ENCODE assay signal across 24 mouse cellular contexts in genomic region chr1:69430683-69431407, GRCm38 (mm10).
DNase-seq lines count a peak whose midpoint lies in the region; ATAC-seq lines count a peak whose summit lies in the region.
"Had no signal": no experiment of that assay in that cellular context is flagged by ENCODE, and none has a peak within 500 bp of the region (broad histone marks: within the 10 kb centered on the region; RNA-seq: fewer than 3 reads in every experiment).

No protein-coding gene starts in this region.

- no peaks in the 10 kb centered on the region for H3K9me3 ChIP-seq in midbrain, embryonic 10.5 days (replicated peaks)
- H3K9me3 ChIP-seq in midbrain, embryonic 13.5 days: no peaks in the 10 kb centered on the region
- no peaks in the 10 kb centered on the region for H3K9me3 ChIP-seq in stomach, embryonic 14.5 days (ENCODE audit: control insufficient read depth, low read depth, low read length)
- H3K9me3 ChIP-seq: embryonic facial prominence, embryonic 15.5 days; forebrain, embryonic 10.5 days; heart, embryonic 10.5 days; hindbrain, embryonic 12.5 days had no signal

- H3K4me2 ChIP-seq in midbrain, embryonic 13.5 days (replicated peaks): no peak overlapping the region
- no peak overlapping the region for H3K4me2 ChIP-seq in stomach, embryonic 14.5 days (replicated peaks; ENCODE audit: low read depth, low read length)
- H3K4me2 ChIP-seq: embryonic facial prominence, embryonic 15.5 days; hindbrain, embryonic 12.5 days had no signal

- peaks cover 4% of the 10 kb centered on the region; the same call in 1 of the 2 replicates for H3K27me3 ChIP-seq in midbrain, embryonic 10.5 days (ENCODE audit: low read depth, poor library complexity, severe bottlenecking)
- no peaks in the 10 kb centered on the region for H3K27me3 ChIP-seq in midbrain, embryonic 13.5 days
- no peaks in the 10 kb centered on the region for H3K27me3 ChIP-seq in stomach, embryonic 14.5 days (ENCODE audit: control insufficient read depth, insufficient read depth, low read length)
- H3K27me3 ChIP-seq: CH12.LX; embryonic facial prominence, embryonic 15.5 days; hindbrain, embryonic 12.5 days; Patski had no signal

- H3K9ac ChIP-seq in midbrain, embryonic 13.5 days (replicated peaks): no peak overlapping the region
- no peak overlapping the region for H3K9ac ChIP-seq in stomach, embryonic 14.5 days (replicated peaks; ENCODE audit: low read depth, low read length)
- H3K9ac ChIP-seq: embryonic facial prominence, embryonic 15.5 days; hindbrain, embryonic 12.5 days had no signal

- H3K4me3 ChIP-seq in midbrain, embryonic 10.5 days: no peak overlapping the region
- H3K4me3 ChIP-seq in midbrain, embryonic 13.5 days (replicated peaks): no peak overlapping the region
- H3K4me3 ChIP-seq in stomach, embryonic 14.5 days (ENCODE audit: low read depth, low read length): no peak overlapping the region
- H3K4me3 ChIP-seq: embryonic facial prominence, embryonic 15.5 days; erythroblast, embryonic 14.5 days; forebrain, embryonic 10.5 days; gastrocnemius, adult 2 months; heart, embryonic 10.5 days; hindbrain, embryonic 12.5 days had no signal

- H3K27ac ChIP-seq in midbrain, embryonic 10.5 days (replicated peaks): peak overlapping the region; percentile 53; the same call in 1 of the 2 replicates
- no peak overlapping the region for H3K27ac ChIP-seq in midbrain, embryonic 13.5 days
- 0 out of 2 replicates have a peak overlapping the region, but pooled peaks have one; percentile 6 for H3K27ac ChIP-seq in stomach, embryonic 14.5 days (ENCODE audit: low read length)
- H3K27ac ChIP-seq: embryonic facial prominence, embryonic 15.5 days; forebrain, embryonic 10.5 days; gastrocnemius, adult 2 months; heart, embryonic 10.5 days; hindbrain, embryonic 12.5 days had no signal

- no peak for DNase-seq in midbrain, embryonic 10.5 days (ENCODE audit: low spot score)
- peak; percentile 24 for DNase-seq in urinary bladder, postnatal 14 days (ENCODE audit: low spot score)
- DNase-seq in urinary bladder, postnatal 10 days (ENCODE audit: low spot score): no peak
- no peak for DNase-seq in gastrocnemius, postnatal 25 days
- DNase-seq in liver: no peak
- DNase-seq: adrenal gland, postnatal 14 days; cerebellum, adult 11-12 months; cerebellum, adult 9-10 months; cerebellum, postnatal 36 days; gastrocnemius, adult 2 months; heart, adult 18-20 months; heart, postnatal 10 days; heart, postnatal 4 days had no signal

- 48% methylated on average over 8 of the region's 8 CpGs for WGBS in midbrain, embryonic 10.5 days
- 31% methylated on average over 8 of the region's 8 CpGs for WGBS in midbrain, embryonic 13.5 days
- WGBS in stomach, embryonic 14.5 days: 45% methylated on average over 8 of the region's 8 CpGs

- no peak for ATAC-seq in midbrain, embryonic 13.5 days
- no peak for ATAC-seq in stomach, embryonic 14.5 days (ENCODE audit: insufficient number of reproducible peaks, insufficient read depth, low FRiP score, low read depth)
- ATAC-seq: activated CD4-positive, CD25-positive, alpha-beta regulatory T cell, adult 4 months; forebrain, embryonic 14.5 days; Patski had no signal

- H3K36me3 ChIP-seq in midbrain, embryonic 10.5 days: no peaks in the 10 kb centered on the region
- H3K36me3 ChIP-seq in midbrain, embryonic 13.5 days: no peaks in the 10 kb centered on the region
- H3K36me3 ChIP-seq in stomach, embryonic 14.5 days (ENCODE audit: control insufficient read depth, insufficient read depth, low read length): no peaks in the 10 kb centered on the region
- H3K36me3 ChIP-seq: embryonic facial prominence, embryonic 15.5 days; forebrain, embryonic 10.5 days; heart, embryonic 10.5 days; hindbrain, embryonic 12.5 days had no signal

- H3K4me1 ChIP-seq in midbrain, embryonic 10.5 days: peaks cover 34% of the 10 kb centered on the region
- H3K4me1 ChIP-seq in midbrain, embryonic 13.5 days (replicated peaks): 0 out of 2 replicates have a peak, but pooled peaks cover 7% of the 10 kb centered on the region
- H3K4me1 ChIP-seq in stomach, embryonic 14.5 days (ENCODE audit: control insufficient read depth, insufficient read depth, low read length): no peaks in the 10 kb centered on the region
- H3K4me1 ChIP-seq: embryonic facial prominence, embryonic 15.5 days; heart, embryonic 10.5 days had no signal
